Mouse (Mus musculus) embryo, embryonic 10 days (tissue): ENCODE measurements around the gene Dynlt1c.
"Not testable (repeated sequence)": the region's sequence is repeated elsewhere in the genome, so short reads cannot be mapped to it uniquely, and the experiment has no call there.

Source experiments
- DNase-seq: peaks from one replicate; pipeline ENCODE4 v3.0.0-alpha.2; 2015; ENCODE audit warnings: low spot score

Gene Dynlt1c

DNA sequence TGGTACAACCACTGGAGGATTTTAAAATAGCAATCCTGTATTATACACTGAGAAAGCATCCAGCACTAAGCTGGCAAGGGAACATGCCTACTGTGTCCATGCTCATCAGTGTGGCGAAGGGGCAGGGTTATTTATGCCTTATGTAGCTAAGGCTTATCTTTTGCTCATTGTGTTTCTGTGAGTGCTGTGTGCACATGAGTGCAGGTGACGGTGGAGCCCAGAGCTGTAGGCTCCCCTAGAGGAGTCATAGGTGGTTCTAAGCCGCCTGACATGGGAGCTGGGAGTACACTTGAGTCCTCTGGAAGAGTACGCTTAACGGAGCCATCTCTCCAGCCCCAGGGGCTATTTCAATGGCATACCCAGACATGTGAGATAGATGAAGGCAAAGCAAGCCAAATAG is 17.8 kb downstream of the Dynlt1c start:
- DNase-seq: peak; percentile 2

DNA sequence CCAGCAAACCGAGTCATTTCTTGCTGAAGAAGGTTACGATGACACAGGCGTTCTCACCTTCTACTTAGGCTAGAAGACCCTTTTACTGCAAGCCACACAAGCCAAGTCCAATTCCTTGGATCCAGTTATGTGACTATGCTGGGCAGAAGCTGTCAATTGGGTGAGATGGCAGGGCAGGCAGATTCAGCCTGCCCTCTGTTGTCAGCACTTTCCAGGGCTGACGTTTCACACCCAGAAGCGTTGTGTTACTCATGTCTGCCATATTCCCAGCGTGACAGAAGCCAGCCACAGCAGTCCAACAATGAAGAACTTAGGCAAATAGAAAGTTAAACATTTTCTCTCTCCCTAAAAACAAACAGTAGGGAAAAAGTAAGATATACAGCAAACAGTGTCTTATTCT is 18.6 kb downstream of the Dynlt1c start:
- peak; percentile 1 for DNase-seq

DNA sequence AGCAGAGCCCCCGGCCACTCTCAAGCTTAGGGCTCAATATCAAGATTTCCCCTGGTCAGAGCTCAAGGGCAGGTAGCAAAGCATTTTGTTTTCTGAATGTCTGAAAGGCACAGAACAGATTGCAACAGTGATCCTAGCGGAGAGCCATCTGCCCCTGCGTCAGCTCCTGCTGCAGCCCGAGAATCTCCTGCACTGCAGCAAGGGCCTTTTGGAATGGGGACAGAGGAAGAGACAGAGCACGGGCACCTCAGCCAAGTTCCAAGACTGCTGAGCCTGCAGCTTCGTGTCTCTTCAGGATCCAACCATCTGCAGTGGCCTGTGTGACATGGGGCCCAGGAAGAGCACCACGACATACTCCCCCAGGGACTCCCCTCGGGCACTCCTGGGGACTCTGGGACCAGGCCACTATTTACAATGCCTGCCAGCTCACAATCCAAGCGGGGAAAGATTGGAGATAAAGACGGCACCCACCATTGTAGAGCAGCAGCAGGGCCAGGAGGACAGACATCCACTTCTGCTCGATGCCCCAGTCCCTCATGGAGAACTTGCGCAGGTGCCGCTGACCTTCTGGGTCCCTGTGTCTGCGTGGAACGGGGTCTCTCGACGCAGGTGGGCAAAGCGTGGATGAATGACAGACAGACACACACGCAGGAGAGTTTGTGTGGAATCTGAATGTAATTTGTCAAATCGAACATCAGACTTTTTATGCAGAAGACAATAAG is 19.4 kb downstream of the Dynlt1c start:
- DNase-seq: peak; percentile 1

DNA sequence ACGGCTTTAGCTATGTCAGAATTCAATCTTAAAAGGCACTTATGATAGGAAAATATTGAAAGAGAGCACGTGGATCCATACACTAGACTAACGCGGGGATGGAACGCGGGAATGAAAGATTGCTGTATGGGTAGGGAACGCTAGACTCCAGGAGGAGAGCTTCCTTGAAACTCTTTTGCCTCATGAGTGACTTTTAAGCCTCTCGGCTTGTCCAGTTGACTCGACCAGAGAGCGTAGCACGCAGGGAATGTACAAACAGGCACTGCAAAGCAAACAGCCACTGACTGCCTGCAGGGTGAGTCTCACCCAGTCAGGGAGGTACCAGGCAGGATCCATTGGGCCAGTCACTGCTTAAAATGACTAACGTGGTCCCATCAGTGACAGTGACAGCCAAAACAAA is 20.5 kb downstream of the Dynlt1c start:
- not testable (repeated sequence) for DNase-seq

DNA sequence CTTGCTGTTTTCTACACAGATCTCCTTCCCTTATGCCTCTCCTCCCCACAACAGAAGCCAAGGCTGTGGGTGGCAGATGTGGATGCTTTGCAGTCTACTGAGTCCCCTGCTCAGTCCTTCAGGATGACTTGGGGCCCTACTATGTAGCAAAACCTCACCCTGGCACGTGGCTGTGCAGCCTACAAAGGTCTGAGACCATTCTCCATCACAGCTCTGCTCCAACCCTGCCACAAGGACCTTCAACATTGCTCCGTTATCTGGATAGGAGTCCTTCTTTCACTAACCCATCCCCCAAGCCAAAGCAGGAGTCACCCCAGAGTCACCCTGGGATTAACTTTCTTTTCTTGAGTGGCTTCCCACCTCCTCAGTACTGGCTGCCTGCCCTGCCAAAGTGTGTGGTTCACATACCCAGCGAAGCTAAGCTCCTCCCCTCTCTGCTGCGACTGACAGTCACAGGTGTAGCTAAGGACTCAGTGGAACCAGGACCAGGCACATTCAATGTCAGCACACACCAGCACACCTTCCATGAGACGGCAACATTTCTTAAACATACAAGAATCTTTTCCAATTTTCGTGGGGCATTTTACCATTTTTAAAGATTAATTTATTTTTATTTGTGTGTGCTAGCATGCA is 23.6 kb downstream of the Dynlt1c start:
- not testable (repeated sequence) for DNase-seq

DNA sequence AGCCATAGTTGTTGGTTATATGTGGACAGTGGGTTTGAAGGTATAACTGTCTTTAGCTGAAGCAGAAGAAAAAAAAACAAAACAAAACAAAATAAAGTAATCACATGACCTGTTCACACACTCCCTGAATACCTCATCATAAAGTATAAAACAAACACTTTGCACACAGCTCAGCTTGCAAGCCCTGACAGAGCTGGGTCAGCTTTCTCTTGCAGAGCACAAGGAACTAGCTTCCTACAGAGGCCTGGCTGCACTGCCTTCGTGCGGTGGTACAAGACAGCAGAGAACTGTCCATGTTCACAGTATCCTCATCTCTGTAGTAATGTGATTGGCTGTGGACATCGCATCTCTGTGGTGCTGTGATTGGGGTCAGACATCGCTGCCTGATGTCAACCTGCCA is 28.9 kb downstream of the Dynlt1c start:
- not testable (repeated sequence) for DNase-seq

DNA sequence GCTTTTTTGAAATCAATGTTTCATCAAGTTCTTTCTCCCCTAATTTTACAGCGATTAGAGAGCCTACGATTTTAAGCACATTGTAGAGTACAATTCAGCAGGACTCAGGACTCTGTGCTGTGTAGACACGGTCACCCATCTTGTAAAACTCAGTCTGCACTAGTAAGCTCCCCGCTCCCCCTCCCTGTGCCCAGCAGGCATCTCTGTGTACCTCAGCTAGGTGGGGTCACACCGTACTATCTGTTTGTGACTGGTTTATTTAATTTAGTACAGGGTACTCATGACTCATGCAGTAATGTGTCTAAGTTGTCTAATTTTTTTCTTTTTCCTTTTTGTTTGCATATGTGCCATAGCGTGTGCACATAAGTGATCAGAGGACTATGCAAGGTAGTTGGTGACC is 31.4 kb downstream of the Dynlt1c start:
- DNase-seq: not testable (repeated sequence)

DNA sequence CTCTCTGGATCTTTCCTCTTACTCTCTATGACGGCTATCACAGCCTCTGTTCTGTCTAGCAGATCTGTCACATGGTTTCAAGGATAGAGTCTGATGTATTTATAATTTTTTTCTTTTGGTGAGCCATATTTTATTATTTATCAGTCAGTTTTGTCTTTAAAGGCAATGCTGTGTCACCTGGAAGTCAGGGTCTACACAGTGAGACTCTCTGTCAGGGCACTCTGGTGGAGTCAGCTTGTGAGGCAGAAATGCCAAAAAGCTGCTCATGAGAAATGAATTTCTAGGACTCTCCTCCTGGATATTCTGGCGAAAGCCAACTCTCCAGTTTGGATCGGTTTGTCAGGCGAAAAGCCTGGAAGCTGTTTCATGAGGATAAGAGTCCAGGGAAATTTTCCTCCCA is 34.3 kb downstream of the Dynlt1c start:
- not testable (repeated sequence) for DNase-seq

DNA sequence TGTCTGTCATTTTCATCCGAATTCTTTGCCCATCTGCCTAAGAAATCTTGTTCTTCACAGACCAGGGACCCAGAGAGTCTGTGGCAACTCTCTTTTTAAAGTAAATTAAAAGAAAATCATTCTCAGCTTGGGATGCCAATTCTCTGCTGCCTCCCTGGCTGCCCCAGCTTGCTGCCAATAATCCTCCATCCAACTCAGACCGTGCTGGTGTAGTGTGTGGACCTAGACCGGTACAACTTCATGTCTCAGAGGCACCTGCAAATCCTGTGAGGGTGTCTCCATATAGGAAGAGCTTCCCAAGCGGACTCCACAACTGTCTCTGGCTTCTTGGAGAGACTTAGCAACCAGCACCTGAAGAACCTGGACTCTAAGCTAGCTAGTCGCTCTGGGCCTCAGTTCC is 35.4 kb downstream of the Dynlt1c start:
- no peak for DNase-seq

DNA sequence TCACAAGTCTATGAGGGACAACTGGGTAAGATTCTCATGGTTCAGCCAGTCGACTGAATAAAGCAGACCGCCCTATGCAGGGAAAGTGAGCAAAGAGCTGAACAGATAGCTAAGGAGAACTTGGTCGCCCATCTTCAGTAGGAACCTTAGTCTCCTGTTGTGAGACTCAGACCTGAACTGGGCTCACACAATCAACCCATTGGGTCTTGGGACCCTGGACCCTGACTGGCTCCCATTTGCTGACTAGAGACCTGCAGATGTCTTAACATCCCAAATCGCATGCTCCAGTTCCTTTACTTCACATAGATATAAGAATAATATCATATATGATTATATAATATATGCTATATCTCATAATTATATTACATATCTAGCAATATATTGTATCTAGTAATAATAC is 36.0 kb downstream of the Dynlt1c start:
- DNase-seq: peak; percentile 1

DNA sequence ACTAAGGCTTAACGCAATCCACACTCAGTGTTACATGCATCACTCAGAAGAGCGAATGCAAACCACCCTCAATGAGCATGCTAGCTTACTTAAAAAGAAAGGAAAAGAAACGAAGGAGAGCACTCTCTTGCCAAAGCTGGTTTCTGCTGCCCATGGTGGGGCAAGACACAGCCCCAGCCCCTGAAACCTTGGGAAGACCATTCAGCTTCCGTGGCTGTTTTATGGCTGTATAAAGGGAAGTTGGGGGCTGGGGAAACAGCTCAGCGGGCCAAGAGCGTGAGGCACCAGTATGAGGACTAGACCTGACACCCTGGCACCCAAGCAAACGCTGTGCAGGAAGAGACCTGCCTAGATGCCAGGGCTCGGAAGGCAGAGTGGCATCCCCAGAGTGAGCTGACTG is 37.0 kb downstream of the Dynlt1c start:
- not testable (repeated sequence) for DNase-seq

DNA sequence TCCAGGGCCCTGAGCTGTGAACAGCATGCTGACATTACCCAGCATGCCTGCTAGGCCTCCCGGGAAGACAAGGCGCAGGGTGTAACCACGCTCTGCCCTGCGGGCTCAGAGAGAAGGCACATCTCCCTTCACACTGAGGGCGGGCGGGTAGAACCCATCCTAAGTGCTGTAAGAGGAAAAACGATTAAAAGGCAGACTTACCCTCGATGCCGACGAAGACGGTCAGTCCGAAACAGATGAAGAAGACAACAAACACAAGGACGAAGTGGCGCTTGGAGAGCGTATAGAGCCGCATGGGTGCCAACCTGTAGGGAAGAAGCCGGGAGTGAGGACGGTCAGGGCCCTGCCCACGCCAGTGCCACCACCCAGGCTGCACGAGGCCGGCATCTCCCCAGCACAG is 38.0 kb downstream of the Dynlt1c start:
- not testable (repeated sequence) for DNase-seq

DNA sequence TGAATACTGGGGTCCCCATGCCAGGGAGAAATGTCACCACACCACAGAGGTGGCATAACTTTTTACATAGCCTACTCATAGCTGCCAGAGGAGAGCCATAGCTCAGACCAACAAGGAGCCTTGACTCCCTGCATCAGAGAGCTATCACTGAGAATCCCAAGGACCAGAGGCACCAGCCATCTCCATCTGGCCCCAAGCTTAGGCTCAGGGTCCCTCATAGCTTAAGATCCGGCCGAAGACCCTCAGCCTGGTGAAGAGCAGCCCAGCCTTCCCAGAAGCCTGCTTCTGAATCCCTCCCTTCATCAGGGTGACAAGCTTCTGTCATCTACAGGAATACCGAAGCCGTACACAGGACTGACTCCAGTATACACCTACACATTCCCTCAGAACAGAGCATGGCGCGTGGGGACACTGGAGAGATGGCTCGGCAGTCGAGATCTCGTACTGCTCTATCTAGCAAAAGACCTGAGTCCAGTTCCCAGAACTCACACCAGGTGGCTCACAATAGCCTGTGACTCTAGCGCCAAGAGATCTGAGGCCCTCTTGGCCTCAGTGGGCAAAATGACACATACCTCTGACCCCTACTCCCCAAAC is 38.7 kb downstream of the Dynlt1c start:
- not testable (repeated sequence) for DNase-seq

DNA sequence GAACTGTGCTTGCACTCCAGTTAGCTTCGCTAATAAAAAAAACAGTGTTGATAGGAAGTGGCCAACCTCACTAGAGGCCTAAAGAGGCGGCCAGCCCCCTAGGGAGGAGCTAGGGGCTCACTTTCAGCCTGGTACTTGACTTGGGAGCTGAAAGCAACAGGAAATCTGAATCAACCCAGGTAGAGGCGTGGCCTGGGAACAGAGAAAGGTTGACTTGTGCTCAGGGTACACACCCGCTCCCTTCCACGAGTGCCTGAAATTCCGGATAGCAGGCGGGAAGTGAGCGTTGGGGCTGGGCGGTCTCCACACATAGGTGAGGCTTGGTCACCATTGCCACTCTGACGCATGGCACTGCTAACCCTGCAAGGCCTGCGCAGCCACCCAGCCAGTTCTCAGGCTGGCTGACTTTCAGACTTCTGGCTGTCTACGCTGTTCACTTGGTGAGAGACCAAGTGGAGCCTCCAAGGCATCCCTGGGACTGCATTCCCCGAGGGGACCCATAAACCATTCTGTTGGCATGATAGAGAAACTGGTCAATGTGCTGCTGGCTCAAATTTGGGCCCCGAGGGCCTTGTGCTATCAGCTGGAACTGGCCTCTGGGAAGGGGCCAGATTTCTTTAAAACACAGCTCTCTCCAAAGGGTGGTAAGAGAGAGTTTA is 39.4 kb downstream of the Dynlt1c start:
- DNase-seq: not testable (repeated sequence)

DNA sequence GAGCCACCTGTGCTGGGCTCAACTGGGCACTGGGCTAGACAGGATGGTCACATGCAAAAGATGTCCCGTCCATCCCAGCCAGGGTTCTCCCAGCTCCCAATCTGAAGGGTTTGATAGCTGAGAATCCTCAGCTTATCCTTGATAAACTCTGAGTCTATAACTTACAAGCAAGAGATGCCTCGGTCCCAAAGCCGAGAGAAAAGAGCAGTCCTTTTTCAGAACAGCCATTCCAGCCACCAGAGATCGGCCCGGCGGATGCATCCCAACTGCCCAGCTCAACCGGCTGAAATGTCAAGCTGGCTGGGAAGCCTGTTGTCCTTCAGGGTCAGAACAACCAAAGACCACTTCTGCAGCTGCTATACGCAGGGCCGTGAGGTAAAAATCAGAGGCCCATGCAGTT is 42.7 kb downstream of the Dynlt1c start:
- DNase-seq: not testable (repeated sequence)

DNA sequence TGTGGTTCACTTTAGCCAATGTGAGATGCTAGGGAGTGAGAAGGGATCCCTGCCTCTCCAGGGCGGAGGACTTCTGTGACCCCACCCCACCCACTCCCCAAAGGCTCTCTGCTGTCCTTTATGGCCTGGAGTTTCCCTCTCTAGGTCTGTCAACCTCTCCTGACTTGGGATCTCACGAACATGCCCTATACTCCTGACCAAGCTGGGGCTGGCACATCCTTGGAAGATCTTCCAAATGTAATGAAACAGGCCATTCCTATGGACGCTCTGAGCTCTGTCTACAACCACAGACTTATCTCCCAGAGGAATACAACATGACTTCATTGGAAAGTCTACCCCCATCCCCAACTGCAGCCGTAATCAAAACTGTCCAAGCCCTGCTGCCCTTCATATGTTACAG is 43.2 kb downstream of the Dynlt1c start:
- peak; percentile 1 for DNase-seq

DNA sequence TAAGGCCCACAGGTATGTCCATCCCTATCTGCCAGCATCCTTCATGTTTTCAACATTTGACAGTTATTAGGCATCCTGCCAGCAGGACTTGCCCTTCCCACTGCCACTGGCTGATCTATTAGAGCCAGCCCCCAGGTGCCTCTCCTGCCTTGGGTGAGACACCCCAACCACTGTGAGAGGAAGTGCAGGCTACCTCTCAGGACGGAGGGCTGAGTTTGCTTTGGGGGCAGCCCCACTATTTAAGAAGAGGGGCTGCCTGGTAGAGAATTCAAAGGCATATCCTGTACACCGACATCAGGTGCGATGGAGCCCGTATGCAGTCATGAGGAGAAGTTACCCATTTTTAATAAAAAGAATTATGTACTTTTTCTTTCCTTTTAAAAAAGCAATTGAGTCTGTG is 44.2 kb downstream of the Dynlt1c start:
- DNase-seq: peak; percentile 0

DNA sequence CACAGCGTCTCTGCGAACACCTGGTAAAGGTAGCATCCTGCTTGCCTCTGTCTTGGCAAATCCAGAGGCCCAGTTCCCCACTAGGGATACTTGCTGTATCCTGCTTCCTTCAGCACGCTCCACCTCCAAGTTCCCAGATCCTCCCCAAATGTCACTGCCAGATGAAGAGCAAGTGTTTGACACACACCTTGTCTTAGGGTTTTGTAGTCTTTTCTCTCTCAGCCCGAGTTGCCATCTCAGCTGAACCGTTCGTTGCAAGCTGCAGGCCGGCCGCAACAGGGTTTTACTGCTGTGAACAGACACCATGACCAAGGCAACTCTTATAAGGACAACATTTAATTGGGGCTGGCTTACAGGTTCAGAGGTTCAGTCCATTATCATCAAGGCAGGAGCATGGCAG is 45.4 kb downstream of the Dynlt1c start:
- DNase-seq: not testable (repeated sequence)

DNA sequence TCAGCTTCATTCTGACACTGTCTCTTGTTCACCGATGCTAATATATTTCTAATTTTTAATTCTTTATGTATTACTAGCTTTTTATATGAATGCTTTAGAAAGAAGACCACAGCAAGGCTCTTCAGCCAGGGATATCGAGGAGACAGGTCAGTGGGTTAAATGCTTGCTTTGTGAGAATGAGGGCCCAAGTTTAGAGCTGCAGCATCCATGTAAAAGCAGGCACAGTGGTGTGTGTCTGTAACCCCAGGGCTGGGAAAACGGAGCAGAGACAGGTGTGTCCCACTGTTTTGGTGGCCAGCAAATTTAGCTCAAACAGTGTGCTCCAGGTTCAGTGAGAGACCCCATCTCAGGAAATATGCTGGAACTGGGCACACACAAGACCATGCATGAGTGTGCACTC is 46.0 kb downstream of the Dynlt1c start:
- not testable (repeated sequence) for DNase-seq

DNA sequence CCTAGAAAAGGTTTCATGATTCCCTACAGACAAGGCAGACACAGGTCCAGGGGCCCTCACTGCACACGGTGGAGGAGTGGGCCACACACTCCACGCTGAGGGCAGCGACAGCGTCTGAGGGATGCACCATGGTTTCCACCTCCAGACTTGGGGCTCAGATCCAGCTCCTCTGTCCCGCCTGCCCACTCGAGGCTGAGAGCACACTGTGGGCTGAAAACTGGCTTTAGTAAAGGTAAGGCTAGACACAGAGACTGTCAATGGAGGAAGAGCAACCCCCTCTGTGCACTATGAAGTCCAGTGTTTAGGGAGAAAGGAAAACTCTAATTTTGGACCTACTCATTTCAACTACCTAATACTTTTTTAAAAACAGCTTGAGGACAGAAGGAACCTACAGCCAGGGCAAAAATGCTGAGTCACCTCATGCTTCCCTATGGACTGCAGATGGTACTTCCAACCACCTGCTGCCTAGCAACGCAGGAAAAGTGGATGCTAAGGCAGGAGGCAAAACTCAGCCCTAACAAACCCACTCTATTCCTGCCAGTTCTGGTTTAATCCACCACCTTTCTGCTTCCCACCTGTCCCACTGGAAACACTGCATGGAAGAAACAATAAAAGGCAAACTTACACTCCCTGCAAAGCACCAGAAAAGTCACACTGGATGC is 49.6 kb downstream of the Dynlt1c start:
- DNase-seq: peak; percentile 3

DNA sequence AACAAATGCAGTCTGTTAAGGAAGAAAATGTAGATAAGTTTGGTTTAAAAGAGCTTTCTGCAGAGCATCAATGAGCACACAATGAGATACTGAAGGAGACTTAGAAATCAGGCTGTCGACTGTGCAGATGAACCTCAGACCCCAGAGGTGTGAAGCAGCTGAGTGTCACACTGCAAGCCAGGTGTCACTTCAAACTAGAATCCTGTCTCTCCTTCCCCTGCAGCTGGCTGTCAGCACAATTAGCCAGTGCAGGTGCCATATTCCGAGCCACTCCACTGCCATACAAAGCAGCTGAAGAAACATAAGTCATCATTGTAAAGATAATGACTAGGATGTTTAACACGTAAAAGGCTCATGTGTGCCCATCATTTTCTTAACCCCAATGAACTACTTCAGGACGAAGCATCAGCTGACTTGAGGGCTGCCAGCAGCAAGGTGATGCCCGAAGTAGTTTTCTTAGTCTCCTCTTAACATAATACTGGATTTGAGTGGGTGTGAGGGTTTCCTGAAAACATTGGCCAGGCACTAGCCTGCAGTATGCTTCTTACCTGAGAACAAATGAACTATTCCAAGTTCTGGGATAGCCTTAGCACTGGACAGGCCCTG is 52.0 kb downstream of the Dynlt1c start:
- DNase-seq: peak; percentile 0

DNA sequence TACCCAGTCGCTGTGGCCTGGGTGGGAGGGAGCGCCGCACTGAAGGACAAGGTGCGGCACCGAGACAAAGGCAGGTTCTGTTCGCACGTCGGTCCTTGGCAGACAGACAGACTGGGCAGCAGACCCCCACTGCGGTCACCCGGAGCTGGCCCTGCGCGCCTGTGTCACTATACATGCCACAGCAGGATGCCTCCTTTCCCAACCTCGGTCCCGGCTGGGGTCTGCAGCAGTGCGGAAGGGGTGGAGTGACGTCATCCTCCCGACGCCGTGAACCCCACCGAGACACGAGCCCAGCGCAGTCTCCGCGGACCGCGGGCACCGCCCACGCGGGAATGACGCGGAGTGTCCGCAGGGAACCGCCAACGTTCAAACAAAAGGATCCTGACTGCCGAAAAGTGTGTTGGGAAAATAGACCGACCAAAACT is 53.6 kb downstream of the Dynlt1c start:
- DNase-seq: peak; percentile 91
